Mouse (Mus musculus): Measurements from ENCODE around the gene Wwtr1. TPM values are rescaled to one million over a fixed set of nuclear protein-coding genes. Genes with fewer than 3 reads are reported as not detected.
A peak's percentile ranks its signal among the peaks of the same experiment; 100 is the strongest.

Wwtr1 gene
- 10 to 100 TPM; 57.9 to 61.6 TPM for total RNA-seq (2021)

DNA sequence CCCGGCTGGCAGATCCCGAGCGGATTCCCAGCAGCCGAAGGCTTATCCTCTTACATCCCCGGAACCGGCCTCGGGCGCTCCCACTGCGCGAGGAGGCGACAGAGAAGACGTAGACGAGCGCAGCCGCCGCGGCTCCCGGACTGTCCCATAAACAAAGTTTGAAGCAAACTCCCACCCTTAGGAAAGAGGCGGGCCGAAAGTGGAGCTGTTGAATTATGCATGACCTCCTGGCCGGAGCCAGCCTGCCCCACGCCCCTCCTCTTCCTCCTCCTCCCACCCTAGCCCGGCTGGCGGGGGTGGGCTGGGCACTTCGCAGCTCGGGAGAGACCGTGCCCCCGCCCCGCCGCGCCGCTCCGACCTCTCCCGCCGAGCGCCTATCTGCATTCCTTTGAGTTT, at the start of gene Wwtr1:
Gene Wwtr1 (minus strand): TSS at position 251 of the 396 bp plus-strand sequence.
- peak; percentile 94 for DNase-seq (ENCODE audit: low spot score)
- intact Hi-C loops (cut with DNase I), result loop anchor here (1.0 to 2.0 kb wide), 3 partner anchors 39 to 105 kb away; no protein-coding TSS in a partner anchor

- intact Hi-C loops (cut with DNase I), result loop anchor here (5.0 kb wide), 1 partner anchor 352 kb away; no protein-coding TSS in a partner anchor
- DNase-seq (ENCODE audit: low spot score), result no peak
Observed at GRCm38 (mm10) chr3:57619718-57620117, 44.0 kb upstream of the Wwtr1 start.

GRCm38 (mm10) chr3:57615652-57616051, 39.9 kb upstream of the Wwtr1 start:
- intact Hi-C loops (cut with DNase I), result loop anchor here (1.0 to 2.0 kb wide), 2 partner anchors 39 to 145 kb away; no protein-coding TSS in a partner anchor
- no peak for DNase-seq (ENCODE audit: low spot score)

DNA sequence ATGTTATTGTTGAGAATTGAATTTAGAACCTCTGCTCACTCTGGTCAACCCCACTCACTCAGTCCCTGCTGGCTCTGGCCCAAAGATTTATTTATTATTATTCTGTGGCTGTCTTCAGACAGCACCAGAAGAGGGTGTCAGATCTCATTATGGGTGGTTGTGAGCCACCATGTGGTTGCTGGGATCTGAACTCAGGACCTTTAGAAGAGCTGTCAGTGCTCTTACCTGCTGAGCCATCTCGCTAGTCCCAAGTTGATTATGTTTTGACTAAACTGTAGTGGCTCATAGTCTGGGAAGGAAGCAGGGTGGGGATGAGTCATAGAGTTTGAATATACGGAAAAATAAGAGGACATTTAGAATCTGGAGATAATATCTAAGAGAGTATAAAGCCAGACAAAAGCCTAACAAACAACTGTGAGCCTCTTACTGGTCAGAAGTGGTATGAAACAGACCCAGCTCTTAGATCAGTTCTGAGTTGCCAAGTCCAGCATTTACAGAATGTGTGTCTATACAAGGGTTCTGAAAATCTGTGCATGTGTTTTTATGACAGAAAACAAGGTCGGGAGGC, 36.8 kb upstream of the Wwtr1 start:
- intact Hi-C loops (cut with DNase I), result no loop called here
- DNase-seq (ENCODE audit: low spot score), result no peak

DNA sequence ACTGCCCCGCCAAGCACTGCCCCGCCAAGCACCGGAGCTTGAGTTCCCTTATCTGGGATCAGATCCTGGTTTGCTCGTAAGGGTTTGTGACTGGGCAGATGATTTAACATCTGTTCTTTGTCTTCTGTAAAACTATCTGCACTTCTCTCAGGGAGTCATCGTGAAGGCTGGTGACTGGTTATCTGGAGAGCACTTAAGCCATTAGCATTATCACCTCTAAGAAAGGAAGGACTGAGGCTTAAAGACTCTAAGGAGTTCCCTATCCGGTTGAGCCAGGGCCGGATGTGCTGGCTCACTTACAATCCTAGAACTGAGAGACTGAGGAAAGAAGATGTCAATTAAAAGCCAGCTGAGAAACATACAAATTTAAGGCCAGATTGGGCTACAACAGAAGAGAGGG, 36.1 kb upstream of the Wwtr1 start:
- intact Hi-C loops (cut with DNase I), result no loop called here
- no peak for DNase-seq (ENCODE audit: low spot score)

DNA sequence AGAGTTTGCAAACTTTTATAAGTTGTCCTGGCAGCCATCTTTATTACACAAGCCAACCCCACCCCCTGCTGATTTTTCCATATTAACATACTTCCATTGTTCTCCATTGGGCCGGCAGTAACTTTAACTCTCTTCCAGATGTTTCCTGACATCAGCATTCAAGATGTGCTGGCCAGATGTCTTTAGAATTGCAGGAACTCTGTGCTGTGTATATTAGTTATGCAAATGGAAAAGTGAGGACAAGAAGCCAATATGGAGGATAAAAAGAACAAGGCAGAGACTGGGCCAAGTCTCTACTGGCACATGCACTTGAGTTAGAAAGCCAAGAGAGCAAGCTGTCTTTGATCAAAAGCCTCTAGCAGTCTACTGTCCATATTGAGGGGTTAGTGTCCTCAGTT, 28.9 kb upstream of the Wwtr1 start:
- DNase-seq (ENCODE audit: low spot score), result peak; percentile 22

GRCm38 (mm10) chr3:57603891-57604617, 28.3 kb upstream of the Wwtr1 start:
- intact Hi-C loops (cut with DNase I), result loop anchor here (10.0 kb wide), 1 partner anchor 269 kb away; no protein-coding TSS in a partner anchor

More for the DNA sequence above, 28.9 kb upstream of the Wwtr1 start:
- intact Hi-C loops (cut with DNase I), result loop anchor here (10.0 kb wide), 1 partner anchor 270 kb away; no protein-coding TSS in a partner anchor

GRCm38 (mm10) chr3:57602610-57603009, 26.9 kb upstream of the Wwtr1 start:
- intact Hi-C loops (cut with DNase I), result loop anchor here (10.0 kb wide), 1 partner anchor 268 kb away; no protein-coding TSS in a partner anchor
- DNase-seq (ENCODE audit: low spot score), result no peak

More at GRCm38 (mm10) chr3:57603891-57604617, 28.3 kb upstream of the Wwtr1 start:
- no peak for DNase-seq (ENCODE audit: low spot score)

DNA sequence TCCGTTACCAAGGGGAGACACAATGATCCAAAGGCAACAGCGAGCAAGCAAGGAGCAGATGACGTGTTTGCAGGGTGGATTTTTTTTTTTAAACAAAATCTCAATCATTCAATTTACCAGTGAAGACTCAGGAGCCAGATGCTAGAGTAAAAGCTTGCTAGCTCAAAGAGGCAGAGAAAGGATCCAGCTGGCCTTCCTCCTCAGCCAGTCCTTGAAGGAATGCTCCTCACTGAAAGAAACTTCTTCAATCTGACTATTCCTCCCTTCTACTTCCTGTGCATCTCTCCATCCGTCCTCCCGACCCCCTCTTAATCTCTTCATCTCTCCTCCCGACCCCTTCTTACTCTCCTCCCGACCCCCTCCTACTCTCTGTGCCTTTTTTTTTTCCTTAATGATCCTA, 20.9 kb upstream of the Wwtr1 start:
- intact Hi-C loops (cut with DNase I), result no loop called here
- DNase-seq (ENCODE audit: low spot score), result no peak

DNA sequence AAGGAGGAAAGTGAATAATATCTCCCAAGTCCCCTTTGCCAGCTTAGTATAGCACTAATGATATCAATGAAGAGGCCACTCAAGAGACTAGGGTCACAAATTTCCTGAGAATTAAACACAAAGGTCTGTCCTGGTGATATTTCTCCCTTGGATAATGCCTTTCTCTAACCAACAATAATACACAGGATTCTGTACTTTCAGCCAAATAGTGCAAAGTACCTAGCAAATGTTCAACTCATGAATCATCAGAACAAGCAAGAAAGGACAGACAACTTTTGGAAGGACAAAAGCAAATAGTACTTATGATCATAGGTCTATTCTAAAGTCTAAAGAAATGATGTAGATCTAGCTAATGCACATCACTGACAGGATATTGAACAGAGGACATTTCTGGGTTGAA, 19.8 kb upstream of the Wwtr1 start:
- DNase-seq (ENCODE audit: low spot score), result no peak
- intact Hi-C loops (cut with DNase I), result no loop called here

GRCm38 (mm10) chr3:57585967-57586366, 10.3 kb upstream of the Wwtr1 start:
- intact Hi-C loops (cut with DNase I), result no loop called here
- no peak for DNase-seq (ENCODE audit: low spot score)

DNA sequence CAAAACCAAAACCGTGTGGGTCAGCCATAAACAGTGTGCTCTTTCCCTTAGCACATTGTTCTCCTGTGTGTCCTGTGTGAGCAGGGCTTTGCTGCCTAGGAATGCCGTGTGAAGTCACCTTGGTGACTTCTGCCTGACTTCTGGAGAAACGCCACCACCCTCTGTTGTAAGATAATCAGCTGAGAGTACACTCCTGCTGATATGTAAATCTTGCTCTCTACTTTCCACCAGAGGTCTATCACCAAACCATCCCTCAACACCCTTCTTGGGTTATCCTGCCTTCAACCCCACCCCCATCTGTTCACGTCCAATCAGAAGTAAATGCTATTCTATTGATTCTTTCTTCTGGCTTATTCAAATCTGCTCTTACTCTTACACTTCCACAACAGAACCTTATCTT, 7.8 kb upstream of the Wwtr1 start:
- no peak for DNase-seq (ENCODE audit: low spot score)
- intact Hi-C loops (cut with DNase I), result no loop called here

DNA sequence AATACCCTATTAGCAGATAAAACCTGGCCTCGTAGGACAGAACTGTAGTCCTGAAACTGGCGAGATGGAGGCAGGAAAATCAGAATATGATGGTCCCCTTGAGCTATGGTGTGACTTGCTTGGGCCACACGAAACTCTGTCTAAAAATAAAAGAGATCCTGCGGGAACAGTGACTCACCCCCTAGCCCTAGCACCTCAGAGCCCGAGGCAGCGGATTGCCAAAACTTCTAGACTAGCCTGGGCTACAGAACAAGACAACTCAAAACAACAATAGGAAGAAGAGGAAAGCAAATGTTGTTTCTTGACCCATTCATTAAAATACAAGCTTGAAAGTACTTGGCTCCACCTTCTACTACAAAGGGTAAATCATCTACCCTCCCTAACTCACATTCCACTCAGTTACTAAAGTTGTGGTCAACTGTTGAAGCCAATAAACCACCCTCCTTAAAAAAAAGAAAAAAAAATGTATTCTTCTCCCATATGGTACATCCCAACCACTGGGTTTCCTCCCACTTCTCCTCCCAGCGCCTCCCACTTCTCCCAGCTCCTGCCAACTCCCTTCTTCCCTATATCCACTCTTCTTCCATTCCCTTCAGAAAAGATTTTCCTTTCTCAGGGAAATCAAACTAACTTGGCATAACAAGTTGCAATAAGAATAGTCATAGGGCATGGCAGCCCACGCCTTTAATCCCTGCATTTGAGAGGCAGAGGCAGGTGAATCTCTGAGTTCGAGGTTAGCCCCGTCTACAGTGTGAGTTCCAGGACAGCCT, 4.9 kb upstream of the Wwtr1 start:
- DNase-seq (ENCODE audit: low spot score), result no peak
- intact Hi-C loops (cut with DNase I), result no loop called here

DNA sequence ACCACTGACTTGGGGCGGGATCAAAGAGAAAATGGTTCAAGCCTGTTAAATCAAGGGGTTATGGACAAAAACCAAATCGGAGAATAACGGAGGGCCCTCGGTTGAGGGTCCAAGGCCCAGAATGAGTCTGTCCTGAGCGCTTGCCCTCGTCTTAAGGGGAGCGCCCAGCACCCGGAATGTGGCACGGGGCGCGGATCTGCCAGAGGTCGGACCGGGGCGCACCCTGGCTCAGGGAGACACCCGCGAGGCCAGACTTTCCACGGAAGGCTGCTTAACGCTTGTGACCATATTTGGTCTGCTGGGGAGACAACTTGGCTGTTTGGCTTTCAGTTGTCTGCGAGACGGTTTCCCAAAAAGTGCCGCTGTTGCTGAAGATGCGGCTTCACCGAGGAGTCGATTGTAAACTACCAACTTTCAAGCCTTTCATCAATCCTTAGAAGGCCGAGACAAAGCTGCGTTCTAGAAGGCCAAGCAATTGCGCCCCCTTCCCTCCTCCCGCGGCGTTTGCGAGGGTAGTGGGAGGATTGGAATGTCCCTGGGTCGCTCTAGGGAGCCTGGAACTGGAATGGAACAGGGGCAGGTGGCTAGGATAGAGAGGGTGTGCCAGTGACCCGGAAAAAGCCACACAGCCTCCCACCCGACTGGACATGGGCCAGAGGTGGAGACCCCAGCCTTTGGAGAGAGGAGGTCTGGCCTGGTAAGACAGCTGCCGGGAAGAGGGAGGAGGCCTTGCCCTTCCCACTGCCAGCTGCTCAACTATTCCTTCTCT, 530 bp upstream of the Wwtr1 start:
- peak; percentile 76 for DNase-seq (ENCODE audit: low spot score)
- intact Hi-C loops (cut with DNase I), result loop anchor here (2.0 kb wide), 1 partner anchor 39 kb away; no protein-coding TSS in a partner anchor

DNA sequence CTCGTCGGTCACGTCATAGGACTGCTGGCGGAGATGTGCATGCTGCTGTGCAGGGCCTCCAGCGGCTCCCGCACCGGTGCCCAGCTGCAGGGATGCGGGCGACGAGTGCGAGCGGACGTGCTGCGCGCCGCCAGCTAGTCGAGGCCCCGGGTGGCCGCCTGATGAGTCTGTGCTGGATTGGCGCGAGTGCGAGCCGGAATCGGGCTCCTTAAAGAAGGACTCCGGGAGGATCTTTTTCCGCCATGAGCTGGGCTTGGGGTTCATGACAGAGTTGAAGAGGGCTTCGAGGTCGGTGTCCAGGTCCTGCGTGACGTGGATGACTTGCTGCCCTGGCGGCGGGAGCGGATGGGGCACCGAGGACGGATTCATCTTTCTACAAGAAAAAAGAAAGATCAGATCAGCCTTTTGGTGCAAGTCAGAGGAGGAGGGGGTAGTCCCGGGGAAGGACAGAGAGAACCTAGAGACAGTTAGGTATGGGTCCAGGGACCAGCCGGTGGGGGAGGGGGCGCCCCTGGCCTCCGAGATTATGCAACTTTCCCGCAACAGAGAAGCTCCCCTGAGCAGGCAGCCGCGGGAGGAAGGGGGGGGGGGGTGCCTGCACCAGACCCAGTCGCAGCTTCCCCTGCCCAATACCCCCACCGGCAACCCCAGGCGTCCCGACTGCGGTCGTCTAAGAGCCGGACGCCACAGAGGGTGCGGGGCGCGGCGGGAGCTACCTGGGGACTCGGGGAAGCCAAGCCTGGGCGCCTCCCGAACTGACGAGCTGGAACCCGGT, 638 bp downstream of the Wwtr1 start:
- peak; percentile 41 for DNase-seq (ENCODE audit: low spot score)

DNA sequence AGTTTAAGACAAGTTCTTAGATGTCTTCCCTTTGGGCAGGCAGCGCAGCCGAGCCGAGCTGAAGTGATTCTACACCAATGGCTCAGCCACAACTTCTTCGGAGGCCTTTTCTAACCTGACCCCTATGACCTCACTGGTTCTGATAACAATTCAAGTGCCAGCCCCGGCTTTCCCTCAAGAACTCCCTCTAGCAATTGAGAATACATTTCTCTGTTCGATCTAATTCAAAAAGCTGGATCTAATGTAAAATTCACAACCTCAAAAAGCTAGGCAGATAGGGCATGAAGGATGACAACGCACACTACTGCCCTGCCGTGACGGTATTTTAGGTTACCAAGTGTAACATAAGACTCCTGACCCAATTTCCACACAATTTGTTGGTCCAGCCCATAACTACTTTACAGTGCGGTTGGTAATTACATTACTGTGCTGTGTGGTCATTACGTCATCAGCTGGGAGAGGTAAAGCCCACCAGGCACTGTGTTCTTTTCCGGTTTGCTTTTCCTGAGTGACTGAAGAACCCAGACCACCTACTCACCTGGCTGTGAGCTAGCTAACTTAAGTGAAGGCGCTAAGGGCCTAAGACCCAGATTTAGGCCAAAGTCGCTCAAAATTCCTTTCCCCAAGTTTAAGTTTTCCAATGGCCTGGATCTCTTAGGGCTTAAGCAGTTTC, 1.7 kb downstream of the Wwtr1 start:
- intact Hi-C loops (cut with DNase I), result loop anchor here (2.0 to 5.0 kb wide), 2 partner anchors 42 to 59 kb away; no protein-coding TSS in a partner anchor
- DNase-seq (ENCODE audit: low spot score), result no peak

More for the DNA sequence above, 638 bp downstream of the Wwtr1 start:
- intact Hi-C loops (cut with DNase I), result loop anchor here (1.0 to 5.0 kb wide), 3 partner anchors 43 to 105 kb away; no protein-coding TSS in a partner anchor

- intact Hi-C loops (cut with DNase I), result loop anchor here (5.0 kb wide), 1 partner anchor 40 kb away; no protein-coding TSS in a partner anchor
- no peak for DNase-seq (ENCODE audit: low spot score)
Observed at GRCm38 (mm10) chr3:57572331-57572975, 3.3 kb downstream of the Wwtr1 start.

DNA sequence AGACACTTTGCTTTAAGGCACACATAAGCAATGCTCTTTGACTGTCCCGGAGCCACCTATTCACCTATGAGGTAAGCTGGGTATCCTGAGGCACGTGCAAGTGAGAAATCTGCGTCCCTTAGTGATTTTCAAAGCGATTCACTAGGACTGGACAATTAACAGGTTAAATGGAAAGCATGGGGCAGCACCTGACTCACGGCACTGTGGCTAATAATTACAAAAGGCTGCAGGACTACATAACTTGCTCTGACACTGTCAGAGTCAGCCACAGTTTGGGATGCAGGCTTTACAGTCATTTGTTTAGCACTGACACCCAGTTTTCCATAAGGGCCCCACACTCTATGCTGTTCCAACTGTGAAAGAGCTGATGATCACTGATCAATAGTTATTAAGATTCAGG, 9.1 kb downstream of the Wwtr1 start:
- intact Hi-C loops (cut with DNase I), result no loop called here
- DNase-seq (ENCODE audit: low spot score), result no peak

Measured in heart, postnatal 25 days (tissue).